Mouse (Mus musculus) left cerebral cortex, postnatal 10 days (tissue): ENCODE measurements at regions not wholly inside any gene's neighbourhood (a gene's known extent, or its start where the extent isn't known, plus 50 kb on each side); places are given as distances from the start of the nearest gene placed in this dataset.
A peak's percentile ranks its signal among the peaks of the same experiment; 100 is the strongest.
"Not testable (repeated sequence)": the region's sequence is repeated elsewhere in the genome, so short reads cannot be mapped to it uniquely, and the experiment has no call there.

Experiments used
- DNase-seq, 2 experiments: peaks; one replicate each; pipeline ENCODE4 v3.0.0; 2021 to 2022; ENCODE audit warnings: low spot score in 2 of 2, mixed read lengths in 1 of 2; ENCODE audit errors: extremely low spot score in 1 of 2
- intact Hi-C: fragments of 180-260 bp; cut with DNase I; formaldehyde crosslinking; loops from one replicate; pipeline ENCODE4 v1.15.1; 2025

- no peak for DNase-seq
- intact Hi-C loops: no loop called here
Observed at GRCm38 (mm10) chr19:35639945-35640344, 417.4 kb downstream of the Htr7 start.

- intact Hi-C loops: no loop called here
- DNase-seq: peak in 1 of 2 experiments; percentile 9
Observed at GRCm38 (mm10) chr19:35621771-35622170, 435.5 kb downstream of the Htr7 start.

- intact Hi-C loops: no loop called here
- DNase-seq: no peak
Observed at GRCm38 (mm10) chr19:35595384-35595783, 461.9 kb downstream of the Htr7 start.

GRCm38 (mm10) chr19:35575979-35576378 is 481.3 kb downstream of the Htr7 start:
- peak in 1 of 2 experiments; percentile 4 for DNase-seq
- intact Hi-C loops: no loop called here

- DNase-seq: no peak
Observed at GRCm38 (mm10) chr19:35549381-35549780, 507.9 kb downstream of the Htr7 start.

GRCm38 (mm10) chr19:35536816-35537215 is 520.5 kb downstream of the Htr7 start:
- intact Hi-C loops: no loop called here
- DNase-seq: no peak

More at GRCm38 (mm10) chr19:35549381-35549780, 507.9 kb downstream of the Htr7 start:
- intact Hi-C loops: no loop called here

DNA sequence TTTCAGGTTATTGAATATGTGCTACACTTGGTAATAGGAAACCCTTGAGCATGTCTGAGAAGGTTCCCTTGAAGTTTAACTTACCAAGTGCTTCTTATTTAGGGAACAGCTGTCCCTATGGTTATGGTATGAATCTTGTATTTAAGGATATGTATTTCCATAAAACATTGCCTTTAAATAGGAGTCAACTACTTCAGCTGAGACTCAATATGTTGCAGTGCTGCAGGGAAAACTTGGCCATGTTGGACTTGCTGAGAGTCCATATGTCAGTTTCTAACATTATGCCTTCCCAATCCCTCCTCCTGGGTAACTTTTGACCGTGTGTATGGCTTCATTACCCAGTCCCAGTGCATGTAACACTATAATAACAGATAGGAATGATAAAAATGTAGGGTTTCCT is 528.0 kb downstream of the Htr7 start:
- intact Hi-C loops: no loop called here
- DNase-seq: peak in 1 of 2 experiments; percentile 17

- intact Hi-C loops: no loop called here
- DNase-seq: no peak
Observed at GRCm38 (mm10) chr19:35493721-35494120, 563.6 kb downstream of the Htr7 start.

- DNase-seq: no peak
- intact Hi-C loops: no loop called here
Observed at GRCm38 (mm10) chr19:35491354-35491753, 566.0 kb downstream of the Htr7 start.

GRCm38 (mm10) chr19:35485616-35486015 is 563.5 kb downstream of the Kif20b start:
- DNase-seq, intact Hi-C loops: not testable (repeated sequence)

DNA sequence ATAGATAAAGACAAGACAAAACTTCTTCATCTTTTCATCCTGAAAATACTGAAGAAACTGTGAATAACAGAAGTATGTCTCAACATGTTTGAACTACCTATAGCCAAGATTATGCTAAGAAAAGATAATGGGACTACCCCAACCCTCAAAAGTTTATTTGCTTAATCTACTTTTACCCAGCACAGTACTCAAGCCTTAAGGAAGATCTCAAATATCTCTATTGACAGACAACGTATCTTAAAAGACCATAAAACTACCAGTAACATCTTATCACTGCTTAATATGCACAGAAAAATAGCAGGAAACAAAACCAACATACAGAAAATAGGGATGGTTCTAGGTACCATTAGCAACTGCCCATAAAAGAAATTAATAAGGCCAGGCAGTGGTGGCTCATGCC is 560.3 kb downstream of the Kif20b start:
- no peak for DNase-seq
- intact Hi-C loops: no loop called here

DNA sequence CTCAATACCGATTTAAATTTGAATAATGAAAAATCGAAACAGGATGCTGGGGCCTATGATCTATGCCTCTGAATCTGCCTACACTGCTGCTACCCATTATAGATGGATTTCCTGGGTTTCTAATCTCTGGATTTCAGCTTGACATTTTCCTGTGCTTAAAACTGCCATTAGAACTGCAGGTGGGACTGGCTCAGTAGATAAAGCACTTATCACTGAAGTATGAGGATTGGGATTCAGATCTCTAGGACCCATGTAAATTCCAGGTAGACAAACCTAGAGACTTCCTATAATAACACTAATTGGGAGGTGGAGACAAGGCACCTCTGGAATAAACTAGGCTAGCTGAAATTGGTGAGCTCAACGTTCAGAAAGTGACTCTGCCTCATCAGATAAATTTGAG is 531.8 kb downstream of the Kif20b start:
- intact Hi-C loops: no loop called here
- no peak for DNase-seq

GRCm38 (mm10) chr19:35442466-35442865 is 520.3 kb downstream of the Kif20b start:
- peak in 1 of 2 experiments; percentile 11 for DNase-seq
- intact Hi-C loops: no loop called here

DNA sequence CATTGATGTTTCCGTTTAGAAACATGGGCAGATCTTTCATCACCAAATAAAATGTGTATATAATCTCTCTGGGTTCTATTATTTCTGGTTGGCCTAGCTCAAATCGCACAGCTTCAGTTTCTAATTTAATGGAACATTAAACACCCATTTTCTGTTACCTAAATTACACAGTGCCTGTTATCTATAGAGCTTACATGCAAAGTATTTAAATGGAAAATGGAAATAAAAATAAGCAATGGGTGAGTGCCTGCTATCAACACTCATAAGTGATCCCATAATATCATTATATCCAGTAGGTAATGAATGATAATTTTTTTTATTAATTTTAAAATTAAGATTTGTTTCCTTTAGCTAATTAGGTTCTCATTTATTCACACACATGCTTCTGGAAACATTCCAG is 515.9 kb downstream of the Kif20b start:
- DNase-seq: no peak
- intact Hi-C loops: no loop called here
